Mouse (Mus musculus): ENCODE data around the gene Arl15.

- no peak for TF ChIP-seq POLR2A (IDR thresholded peaks at IDR 0.05; ENCODE audit: borderline replicate concordance, low read depth, low read length)
- no peak for TF ChIP-seq CTCF (IDR thresholded peaks at IDR 0.05; ENCODE audit: low read depth, low read length)
These were observed 93.8 kb downstream of the Arl15 start for GRCm38 (mm10) chr13:113888126-113888525.
